Mouse (Mus musculus) lung, postnatal 25 days (tissue): ENCODE data around the gene Ankrd44.

ENCODE experiments used
- DNase-seq: peaks from one replicate; pipeline ENCODE4 v3.0.0; 2022; ENCODE audit warnings: low spot score

Gene Ankrd44

DNA sequence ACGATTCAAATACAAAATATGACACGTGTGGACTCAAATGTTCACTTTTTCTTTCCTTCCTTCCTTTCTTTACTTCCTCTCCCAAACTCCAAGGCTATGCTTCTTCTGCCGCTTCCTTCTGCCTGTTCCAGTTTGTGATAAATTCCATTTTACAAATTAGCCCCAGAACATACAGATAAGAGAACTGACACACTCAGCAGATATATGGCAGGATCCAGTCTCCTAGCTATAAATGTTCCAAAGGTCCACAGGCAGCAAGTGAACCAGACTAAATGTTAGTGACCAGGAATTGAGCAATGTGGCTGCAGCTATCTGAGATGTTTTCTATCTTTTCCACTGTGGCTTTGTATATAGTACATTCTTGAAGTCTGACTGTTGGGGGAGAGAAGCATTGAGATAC lies 168.9 kb downstream of the Ankrd44 start:
- no peak for DNase-seq

DNA sequence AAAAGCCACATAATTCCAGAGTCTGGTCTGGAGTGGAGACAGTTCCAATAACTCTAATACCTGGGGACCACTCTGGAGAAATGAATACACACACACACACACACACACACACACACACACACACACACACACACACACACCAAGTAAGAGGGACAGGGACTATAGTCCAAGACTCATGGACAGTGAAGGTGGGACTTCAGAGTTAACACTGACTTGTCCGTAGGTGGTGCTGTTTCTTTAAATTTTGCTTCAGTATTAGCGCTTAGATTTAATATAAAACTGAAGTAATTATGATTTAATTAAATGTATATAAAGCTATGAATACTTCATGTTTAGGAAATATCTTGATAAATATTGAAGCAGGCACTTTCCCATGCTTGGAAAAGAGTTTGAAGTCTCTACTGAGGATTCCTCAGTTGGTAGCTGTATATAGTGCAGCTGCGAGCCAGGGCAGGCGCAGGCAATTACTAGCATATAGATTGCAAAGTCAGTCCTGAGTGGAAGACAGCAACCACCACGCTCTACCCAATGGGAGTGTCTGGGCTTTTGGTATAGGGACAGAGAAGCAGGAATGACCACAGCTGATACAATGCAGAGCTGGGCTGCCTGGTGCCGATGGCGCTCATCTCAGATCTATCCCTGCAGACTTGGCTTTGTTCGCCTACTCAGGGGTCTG lies 170.4 kb downstream of the Ankrd44 start:
- DNase-seq: no peak

DNA sequence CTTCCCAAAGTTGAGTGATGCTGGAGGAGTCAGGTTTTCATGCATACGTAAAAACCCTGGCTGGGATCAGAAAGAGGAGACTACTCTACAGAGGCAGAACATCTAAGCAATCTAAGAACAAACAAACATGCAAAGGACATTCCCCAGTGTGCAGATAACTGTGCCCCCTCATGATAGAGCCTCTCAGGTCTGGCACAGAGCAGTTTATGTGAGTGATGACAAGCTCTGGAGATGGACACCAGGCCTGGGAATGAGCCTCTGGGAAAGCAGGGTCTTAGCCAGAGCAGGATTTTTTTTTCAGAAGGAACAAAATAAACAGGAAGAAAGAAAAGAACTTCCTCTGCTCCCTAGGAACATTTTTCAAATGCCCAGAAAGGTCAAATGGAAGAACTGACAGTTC lies 176.2 kb downstream of the Ankrd44 start:
- DNase-seq: peak; percentile 57

DNA sequence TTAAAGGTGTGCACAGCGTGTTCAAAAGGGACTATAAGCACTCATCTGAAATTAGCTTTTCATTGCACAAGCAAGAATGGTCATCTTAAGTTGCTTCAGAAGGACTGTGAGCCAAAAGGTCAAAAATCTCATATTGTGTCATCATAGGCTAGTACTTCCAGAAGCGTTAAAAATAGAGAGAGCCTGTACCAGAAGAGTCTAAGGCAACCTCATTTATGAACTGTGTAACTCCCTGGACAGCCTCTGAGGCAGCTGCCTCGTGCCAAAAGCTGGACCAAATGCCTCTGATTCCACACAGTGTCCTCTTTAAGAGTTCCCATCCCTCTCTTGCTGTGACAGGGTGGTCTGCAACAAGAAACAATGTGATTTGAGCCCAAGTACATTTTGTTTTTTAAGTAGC lies 176.7 kb downstream of the Ankrd44 start:
- peak; percentile 64 for DNase-seq

DNA sequence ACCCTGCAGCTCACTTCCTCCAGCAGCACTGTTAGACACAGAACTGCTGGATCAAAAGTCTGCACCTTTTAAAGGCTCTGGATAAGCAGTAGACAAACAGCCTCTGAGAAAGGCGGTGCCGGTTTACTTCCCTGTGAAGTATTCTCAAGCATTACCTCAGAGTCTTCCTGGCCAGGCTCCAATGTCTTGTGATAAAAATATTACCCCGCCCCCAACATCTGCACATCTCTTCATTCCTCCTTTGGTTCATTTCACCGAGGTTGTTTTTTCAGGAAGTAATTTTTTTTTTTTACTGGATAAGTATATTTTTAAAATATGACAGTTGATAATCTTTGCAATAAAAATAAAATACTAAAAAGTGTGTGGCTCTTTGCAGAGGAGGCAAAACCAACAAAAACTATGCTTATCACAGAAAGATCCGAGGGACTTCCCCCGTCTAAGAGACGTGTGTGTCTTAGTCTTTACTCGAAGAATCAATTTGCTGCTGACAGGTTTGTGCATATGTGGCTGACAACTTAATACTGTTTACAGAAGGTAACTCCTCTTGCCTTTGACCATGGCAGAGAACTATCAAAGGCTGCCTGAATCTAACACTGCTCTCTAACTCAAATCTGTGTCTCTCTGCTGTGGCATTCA lies 178.3 kb downstream of the Ankrd44 start:
- DNase-seq: peak; percentile 53

DNA sequence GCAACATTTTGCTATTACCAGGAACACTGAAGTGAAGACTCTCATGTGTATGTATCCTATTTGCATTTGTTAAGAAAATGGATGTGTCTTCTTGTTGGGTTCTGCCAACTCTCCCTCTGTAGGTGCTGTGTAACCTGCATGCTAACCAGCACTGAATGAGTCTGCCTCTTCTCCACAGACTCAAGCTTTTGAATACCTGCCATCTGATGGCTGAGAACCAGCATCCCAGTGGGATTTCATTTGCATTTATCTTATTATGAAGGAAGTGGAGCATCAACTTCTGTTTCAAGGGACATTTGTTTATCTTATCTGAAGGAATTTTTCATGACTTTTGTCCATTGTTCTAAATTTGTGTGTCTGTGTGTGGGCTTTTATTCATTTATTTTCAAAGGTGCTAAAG lies 180.5 kb downstream of the Ankrd44 start:
- no peak for DNase-seq

DNA sequence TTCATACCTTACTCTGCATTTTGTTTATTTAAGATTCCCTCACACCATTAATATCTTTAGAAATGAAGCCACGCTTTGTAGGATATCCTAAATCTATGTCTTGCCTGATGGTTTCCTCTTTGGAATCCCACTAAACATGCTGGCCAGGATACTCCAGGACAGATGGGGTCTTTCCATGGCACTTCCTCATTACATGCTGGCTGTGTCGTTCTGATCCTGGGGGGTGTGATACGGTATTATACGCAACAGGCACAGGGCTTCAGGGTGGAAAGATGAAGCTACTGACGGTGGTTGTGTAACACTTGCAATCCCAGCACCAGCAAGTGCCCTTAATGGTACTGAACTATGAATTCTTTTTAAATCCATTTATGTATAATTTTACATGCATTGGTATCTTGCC lies 182.0 kb downstream of the Ankrd44 start:
- no peak for DNase-seq

DNA sequence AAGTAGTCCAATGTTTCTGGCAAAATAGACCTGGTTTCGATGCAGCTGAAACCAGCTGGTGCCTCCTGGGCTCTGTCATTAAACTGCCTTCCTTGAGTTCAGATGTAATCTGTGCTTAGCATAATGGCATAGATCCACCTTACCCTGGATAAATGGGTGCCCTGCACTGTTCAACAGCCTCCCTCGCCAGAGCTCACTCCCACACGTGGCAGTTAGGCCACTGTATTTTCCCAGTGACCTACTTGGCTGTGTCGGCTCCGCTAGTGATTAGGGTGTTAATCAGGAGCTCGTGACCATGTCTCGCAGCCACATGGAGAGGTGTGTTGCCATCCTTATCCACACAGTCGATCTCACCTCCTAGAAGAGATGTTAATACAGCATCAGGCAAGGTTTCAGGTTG lies 183.1 kb downstream of the Ankrd44 start:
- DNase-seq: no peak

DNA sequence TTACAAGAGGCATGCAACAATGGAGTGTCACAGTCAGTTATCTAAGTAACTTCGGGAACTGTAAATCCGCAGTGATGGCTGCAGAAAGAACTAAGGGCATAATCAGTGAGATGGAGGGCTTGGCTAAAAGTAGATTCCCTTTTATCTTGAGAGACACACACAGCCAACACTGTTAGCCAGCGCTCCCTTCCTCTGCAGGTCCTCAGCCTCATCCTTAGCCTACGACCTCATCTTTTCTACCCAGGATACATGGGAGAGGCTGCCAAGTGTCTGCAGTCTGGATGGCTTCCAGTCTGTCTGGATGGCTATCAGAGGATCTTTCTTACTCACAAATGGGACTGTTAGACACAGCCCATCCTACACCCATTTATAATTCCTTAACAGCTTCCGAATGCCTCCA lies 185.3 kb downstream of the Ankrd44 start:
- peak; percentile 83 for DNase-seq

DNA sequence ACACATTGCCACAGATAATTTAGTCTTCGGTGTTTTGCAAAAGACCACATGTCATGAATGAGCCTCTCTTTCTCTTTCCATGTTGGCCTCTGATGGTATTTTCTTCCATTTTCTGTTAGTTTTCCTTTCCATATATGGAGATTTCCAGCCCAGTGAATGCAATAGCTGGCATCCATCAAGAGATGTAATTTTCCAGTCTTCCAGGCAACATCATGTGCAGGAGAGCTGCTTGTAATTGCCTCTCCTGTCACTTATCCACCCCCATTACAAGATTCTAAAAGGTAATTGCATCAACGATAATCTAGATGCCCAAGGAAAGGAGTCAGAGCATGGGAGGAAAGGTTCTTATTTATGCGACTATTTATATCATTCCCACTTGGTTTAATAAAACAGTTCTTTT lies 188.7 kb downstream of the Ankrd44 start:
- no peak for DNase-seq

DNA sequence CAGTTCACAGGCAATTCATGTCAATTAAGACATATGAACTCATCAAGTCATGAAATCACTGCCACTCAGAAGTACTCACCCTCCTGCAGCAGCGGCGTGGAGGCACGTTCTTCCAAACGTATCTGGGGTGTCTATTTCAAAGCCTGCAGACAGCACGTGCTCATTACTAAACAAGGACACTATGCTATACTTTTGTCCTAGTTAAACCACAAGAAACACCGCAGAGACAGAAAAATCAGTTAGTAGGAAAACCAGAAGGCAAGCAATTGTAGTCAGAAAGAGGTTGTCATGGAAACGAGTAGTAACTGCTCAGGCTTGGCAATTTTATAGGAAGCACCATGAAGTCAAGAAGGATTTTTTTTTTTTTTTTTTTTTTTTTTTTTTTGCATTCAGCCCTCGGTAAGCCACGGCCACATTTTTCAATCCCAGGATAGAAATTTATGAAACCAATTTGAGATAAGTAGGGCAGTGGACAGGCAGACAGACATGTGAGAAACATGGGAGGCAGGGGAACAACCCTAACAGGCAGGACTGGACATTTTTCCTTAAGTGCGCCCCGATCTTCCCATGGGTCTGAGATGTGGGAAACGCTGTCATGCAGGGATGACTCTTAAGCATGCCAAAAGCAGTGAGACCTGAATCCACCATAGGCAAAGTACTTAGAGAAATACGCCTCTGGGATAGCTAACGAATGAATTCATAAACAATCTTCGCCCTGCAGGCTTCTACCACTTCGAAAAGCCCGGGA lies 191.1 kb downstream of the Ankrd44 start:
- DNase-seq: no peak

DNA sequence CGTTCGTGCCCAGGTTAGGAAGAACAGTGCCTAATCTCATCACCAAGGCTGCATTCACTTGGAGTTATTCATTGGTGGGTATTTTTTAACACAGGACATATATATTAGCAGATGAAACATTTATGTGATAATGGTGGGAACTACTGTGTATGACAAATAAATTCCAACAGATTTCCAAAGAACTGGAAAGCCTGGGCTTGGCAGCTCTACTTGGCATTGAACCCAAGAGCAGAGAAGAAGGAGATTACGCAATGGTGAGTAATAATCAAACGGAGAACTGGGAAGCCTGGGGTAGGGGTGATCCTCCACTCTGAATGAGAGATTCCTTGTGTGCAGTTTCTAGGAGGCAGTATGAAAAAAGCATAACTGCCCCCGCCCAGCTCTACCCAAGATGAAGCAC lies 196.9 kb downstream of the Ankrd44 start:
- peak; percentile 51 for DNase-seq

DNA sequence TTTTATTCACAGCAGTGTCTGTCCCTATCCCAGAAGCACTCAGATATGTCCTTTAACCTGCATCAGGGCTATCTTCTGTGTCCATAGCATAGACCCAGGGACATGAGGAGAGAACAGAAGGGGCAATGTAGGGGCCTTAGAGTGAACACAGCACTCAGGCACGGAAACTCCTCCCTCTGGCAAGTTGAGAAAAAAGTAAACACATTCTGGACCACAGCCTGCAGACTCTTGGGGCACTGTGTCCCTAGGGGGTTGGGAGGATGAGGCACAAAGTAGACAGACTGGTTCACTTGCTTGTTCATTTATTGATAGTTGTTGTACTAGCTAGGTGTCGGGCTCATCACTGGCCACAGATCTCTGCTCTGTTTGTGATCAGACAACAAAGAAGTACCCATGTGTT lies 199.6 kb downstream of the Ankrd44 start:
- peak; percentile 9 for DNase-seq

DNA sequence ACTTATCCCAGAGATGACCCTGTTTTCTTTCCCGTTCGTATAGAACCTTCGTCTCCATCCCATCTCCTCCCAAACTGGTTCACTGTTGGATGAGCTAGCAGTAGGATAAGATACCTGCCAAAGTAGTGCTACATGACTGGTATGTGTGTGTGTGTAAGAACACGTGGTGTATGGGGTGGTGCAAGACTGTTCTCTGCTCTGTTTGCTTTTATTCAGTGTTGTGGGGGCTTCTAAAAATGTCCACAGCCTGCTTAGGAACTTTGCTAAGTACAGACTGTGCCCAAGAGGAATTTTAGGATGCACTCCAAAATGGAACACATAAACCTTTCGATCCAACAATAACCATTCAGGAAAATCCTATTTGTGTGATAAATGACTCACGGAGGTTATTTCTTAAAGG lies 209.3 kb downstream of the Ankrd44 start:
- no peak for DNase-seq

DNA sequence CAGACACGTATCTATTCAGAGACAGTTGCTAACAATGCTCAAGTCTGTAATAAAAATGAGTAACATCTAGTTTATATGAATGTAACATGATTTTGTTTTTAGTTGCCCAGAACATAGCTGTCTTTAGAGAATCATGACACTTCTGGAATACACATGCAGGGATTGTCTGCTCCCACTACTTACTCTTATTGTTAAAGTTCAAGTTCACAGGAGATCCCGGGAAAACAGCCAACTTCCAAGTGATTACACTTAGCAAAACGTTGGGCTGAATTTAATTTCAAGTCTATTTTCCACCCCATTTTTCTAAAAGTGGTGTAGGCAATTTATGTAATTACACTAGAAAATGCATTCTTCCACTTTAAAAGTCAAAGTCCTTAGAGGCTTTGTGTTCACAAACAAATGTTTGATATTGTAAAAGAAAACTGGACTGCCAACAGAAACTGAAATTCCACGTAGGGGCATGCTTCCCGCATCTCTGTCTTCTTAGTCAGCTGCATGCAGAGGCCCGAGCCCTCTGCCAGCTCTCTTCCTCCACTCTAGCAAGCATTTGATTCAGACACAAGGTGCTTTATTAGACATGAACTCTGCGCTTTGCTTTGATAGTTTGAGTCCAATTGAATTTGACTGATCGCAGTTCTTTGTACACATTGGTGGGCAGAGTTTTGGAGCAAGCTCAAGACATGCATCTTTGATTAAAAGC lies 211.0 kb downstream of the Ankrd44 start:
- no peak for DNase-seq

DNA sequence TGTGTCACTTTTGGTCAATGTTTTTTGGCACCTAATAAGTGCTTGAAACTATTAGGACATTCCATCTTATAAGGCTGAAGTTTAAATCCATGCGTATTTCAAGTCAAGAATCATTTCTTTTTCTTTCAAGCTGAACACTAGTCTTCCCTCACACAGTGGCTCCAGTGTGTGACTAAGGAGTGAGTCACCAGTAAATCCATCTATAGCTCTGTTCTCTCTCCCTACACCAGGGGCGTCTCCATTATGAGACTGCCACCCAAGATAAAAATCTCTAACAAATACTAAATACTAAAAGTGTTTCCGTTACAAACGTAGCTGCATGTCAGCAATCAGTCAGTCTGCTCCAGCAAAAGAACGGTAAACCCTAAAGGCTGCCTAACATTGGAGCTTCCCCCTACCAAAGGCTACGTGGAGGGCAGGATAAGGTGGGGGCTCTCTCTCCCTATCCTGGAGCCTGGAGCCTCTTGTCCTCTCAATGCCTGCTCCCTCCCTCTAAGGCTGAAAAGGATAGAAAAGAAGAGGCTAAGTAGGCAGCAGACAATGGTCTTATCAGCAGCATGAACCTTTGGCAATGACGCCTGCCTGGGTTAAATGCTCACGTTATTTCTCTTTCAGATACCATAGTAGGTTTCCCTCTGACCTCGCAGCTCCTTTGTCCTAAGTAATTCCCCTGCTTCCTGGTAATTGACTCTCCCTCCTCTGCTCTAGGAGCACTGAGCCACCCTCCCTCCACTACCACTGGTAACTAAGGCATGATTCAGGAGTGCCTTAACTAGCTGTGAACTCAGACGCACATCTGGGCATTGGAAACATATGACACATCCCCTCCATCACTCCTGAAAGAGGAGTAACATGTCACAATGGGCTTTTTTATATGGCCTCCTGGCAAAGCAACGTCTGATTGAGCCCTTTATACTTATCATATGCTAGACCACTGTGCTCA lies 212.7 kb downstream of the Ankrd44 start:
- DNase-seq: no peak

DNA sequence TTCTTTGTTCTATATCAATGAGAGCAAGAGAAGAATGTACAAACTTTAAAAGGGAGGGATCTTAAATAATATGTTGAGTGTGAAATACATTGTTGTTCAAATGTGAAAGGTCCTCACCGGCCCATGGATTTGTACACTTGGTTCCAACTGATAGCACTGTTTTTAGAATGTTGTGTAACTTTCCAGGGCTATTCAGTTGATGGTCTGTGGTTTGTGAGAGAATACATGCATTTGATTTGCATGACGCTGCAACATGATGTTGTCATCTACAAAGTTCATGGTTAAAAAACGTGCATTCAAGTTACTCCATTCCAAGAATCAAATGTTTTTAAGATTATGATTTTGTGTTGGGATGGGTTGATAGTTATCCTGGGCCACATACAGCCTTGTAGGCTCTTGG lies 214.6 kb downstream of the Ankrd44 start:
- no peak for DNase-seq

DNA sequence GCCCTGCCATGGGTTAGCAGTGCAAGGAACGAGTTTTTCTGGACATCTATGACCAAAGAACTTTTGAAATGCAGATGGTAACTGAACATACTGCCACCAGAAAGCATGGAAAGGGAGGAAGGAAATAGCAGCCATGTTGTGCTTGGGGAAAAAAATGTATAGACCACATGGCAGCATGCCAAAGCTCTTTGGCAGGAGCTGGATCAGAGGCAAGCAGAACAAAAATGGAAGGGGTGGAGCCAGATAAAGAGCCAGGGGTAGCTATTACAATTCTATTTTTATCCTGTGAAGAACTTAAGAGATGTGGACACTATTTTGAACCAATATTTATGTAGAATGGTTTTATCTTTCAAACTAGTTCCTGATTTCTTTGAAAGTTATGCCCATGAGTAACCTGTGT lies 215.6 kb downstream of the Ankrd44 start:
- DNase-seq: no peak

DNA sequence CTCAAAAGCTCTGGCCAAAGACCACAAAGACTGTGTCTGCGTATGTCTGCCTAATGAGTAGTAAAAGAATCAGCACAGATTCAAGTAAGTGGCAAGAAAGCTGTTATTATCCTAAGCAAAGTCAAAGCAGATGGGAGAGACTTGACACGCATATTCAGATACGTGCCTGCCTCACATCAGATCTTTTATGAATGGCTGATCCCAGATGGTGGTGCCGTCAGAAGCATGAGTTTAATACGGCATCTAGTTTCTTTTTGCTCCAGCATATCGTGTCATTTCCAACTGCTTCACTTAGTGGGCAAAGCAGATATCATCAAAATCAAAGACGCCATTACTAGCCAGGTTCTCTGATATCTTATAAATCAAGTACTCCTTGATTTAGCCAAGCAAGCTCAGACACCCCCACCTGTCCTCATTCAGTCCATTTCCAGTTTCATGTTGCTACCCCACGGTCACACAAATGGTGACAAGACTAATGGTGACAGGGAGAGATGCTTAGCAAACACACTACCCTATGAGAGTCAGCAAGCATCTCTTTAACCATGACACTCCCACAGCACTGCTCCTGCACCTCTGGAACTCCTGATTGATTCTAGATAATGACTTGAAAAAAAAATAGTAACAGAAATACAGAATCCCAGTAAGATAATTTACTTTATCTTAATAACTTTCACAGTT lies 218.2 kb downstream of the Ankrd44 start:
- no peak for DNase-seq

DNA sequence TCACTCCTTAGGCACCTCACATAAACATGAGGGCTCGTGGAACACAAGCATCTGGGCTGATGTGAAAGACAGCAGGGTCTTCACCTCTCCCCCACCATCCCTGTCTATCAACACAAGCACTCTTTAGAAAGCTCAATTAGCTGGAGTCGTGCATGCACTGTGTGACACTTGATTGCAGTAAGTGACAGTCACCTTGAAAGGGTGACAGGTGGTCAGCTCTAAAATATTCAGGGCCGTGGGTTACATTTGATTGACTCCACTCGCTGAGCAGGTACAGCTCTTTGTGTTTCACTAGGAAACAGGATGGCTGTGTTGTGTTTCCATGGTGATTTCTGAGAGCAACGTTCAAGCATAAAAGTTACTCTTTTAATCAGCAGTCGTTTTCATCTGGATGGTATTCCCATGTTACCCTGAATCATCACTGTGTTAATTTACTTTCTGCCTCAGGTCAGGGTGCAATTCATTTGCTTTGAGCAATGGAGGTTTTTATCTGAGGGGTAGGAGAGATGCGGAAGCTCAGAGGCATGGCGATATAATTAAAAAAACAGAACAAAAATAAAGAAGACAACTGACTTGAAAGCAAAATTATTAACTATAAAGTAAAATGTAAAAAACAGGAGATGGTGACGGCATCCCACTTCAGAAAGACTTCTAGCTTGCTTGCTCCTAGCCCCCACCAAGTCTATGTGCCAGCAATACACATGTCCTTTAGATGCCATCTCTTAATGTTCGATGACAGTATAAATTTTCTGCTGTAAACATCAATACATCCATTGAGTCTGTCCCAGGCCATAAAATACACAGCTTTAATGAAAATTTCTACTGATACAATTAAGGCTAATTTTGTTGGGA lies 218.9 kb downstream of the Ankrd44 start:
- no peak for DNase-seq
